Mouse (Mus musculus) neural tube, embryonic 11.5 days (tissue): ENCODE data around the gene Sema5a. TPM values are rescaled to one million over a fixed set of nuclear protein-coding genes. Genes with fewer than 3 reads are reported as not detected.

Source experiments
- ATAC-seq: fragments of 200-750 bp; cut with Nextera tagmentation; 2 replicates; pipeline ENCODE4 v1.8.0; 2017; ENCODE audit warnings: moderate number of reproducible peaks, mild to moderate bottlenecking, moderate TSS enrichment, moderate library complexity; ENCODE audit not compliant: insufficient read depth, low FRiP score, low TSS enrichment
- DNase-seq: peaks from one replicate; pipeline ENCODE4 v3.0.0-alpha.2; 2015; ENCODE audit warnings: low spot score
- H3K27ac ChIP-seq: fragments of 300-500 bp; sonication (generic); 2 replicates; pipeline ENCODE4 v1.5.1; 2014; ENCODE audit warnings: low read depth, mild to moderate bottlenecking, low read length
- H3K27me3 ChIP-seq: fragments of 300-500 bp; sonication (generic); 2 replicates; pipeline ENCODE4 v1.6.1; 2014; ENCODE audit warnings: mild to moderate bottlenecking, low read length, mixed read lengths; ENCODE audit not compliant: control insufficient read depth, insufficient read depth
- H3K36me3 ChIP-seq: fragments of 300-500 bp; sonication (generic); 2 replicates; pipeline ENCODE4 v1.6.1; 2014; ENCODE audit warnings: mild to moderate bottlenecking, low read length, moderate library complexity, mixed read lengths; ENCODE audit not compliant: control insufficient read depth, insufficient read depth
- H3K4me1 ChIP-seq: fragments of 300-500 bp; sonication (generic); 2 replicates; pipeline ENCODE4 v1.6.1; 2014; ENCODE audit warnings: low read length, mixed read lengths; ENCODE audit not compliant: control insufficient read depth, insufficient read depth
- H3K4me2 ChIP-seq: fragments of 300-500 bp; sonication (generic); 2 replicates; pipeline ENCODE4 v1.6.1; 2014; ENCODE audit warnings: low read depth, mild to moderate bottlenecking, moderate library complexity
- H3K4me3 ChIP-seq: fragments of 300-500 bp; sonication (generic); 2 replicates; pipeline ENCODE4 v1.5.1; 2014; ENCODE audit warnings: low read depth, low read length
- H3K9ac ChIP-seq: fragments of 300-500 bp; sonication (generic); 2 replicates; pipeline ENCODE4 v1.6.1; 2014; ENCODE audit warnings: mild to moderate bottlenecking, low read length
- H3K9me3 ChIP-seq: fragments of 300-500 bp; sonication (generic); 2 replicates; pipeline ENCODE4 v1.6.1; 2016; ENCODE audit warnings: low read length; ENCODE audit not compliant: control insufficient read depth
- WGBS: fragments of 180-500 bp; shearing (Covaris S2); extraction: QIAGEN DNeasy Blood & Tissue Kit; methylation state at CpG from one replicate; pipeline ENCODE4 v1.1.7; 2014; 5-methylcytosine and 5-hydroxymethylcytosine counted together
- polyA plus RNA-seq: library from polyadenylated mRNA; unstranded; fragments of >200 nt; fragmentation: Nextera tagmentation; extraction: Ambion mirVana; gene quantifications from 2 replicates; pipeline ENCODE4 v1.2.1, GENCODE M21; 2014

Sema5a gene
- polyA plus RNA-seq, 1 experiment from 2014 or later, result 10.3 TPM

GRCm38 (mm10) chr15:32407766-32408165 is 163.2 kb downstream of the Sema5a start:
- Histone ChIP-seq H3K27me3 (no peaks in the 10 kb centered on the region), H3K9me3 (no peaks in the 10 kb centered on the region), H3K9ac (no peak overlapping the region), H3K4me1 (no peaks in the 10 kb centered on the region), H3K27ac (no peak overlapping the region), H3K36me3 (no peaks in the 10 kb centered on the region), H3K4me2 (no peak overlapping the region), H3K4me3 (no peak overlapping the region)
- 95% methylated on average over 3 of the region's 3 CpGs for WGBS
- ATAC-seq (no peak), DNase-seq (no peak)

- DNase-seq, result no peak
- H3K4me1 ChIP-seq, result no peaks in the 10 kb centered on the region
- ATAC-seq, result no peak
- no peaks in the 10 kb centered on the region for H3K36me3 ChIP-seq
- H3K27ac ChIP-seq, result no peak overlapping the region
- WGBS, result 93% methylated on average over 2 of the region's 2 CpGs
- no peak overlapping the region for H3K4me3 ChIP-seq
- no peaks in the 10 kb centered on the region for H3K9me3 ChIP-seq
- H3K27me3 ChIP-seq, result no peaks in the 10 kb centered on the region
- H3K9ac ChIP-seq, result no peak overlapping the region
- no peak overlapping the region for H3K4me2 ChIP-seq
Measured at GRCm38 (mm10) chr15:32416291-32416690, 171.7 kb downstream of the Sema5a start.

GRCm38 (mm10) chr15:32422631-32423030 is 178.0 kb downstream of the Sema5a start:
- WGBS, result 65% methylated on average over 6 of the region's 6 CpGs
- H3K9ac ChIP-seq, result no peak overlapping the region
- H3K9me3 ChIP-seq, result no peaks in the 10 kb centered on the region
- no peaks in the 10 kb centered on the region for H3K36me3 ChIP-seq
- no peak overlapping the region for H3K27ac ChIP-seq
- H3K4me3 ChIP-seq, result no peak overlapping the region
- no peaks in the 10 kb centered on the region for H3K27me3 ChIP-seq
- no peak for ATAC-seq
- peak; percentile 19 for DNase-seq
- H3K4me2 ChIP-seq, result no peak overlapping the region
- peaks cover 5% of the 10 kb centered on the region; the same call in 1 of the 2 replicates for H3K4me1 ChIP-seq

GRCm38 (mm10) chr15:32423061-32423460 is 178.5 kb downstream of the Sema5a start:
- Histone ChIP-seq H3K4me2 (no peak overlapping the region), H3K4me1 (peaks cover 5% of the 10 kb centered on the region; the same call in 1 of the 2 replicates), H3K27ac (no peak overlapping the region), H3K9ac (no peak overlapping the region), H3K4me3 (no peak overlapping the region), H3K9me3 (no peaks in the 10 kb centered on the region), H3K36me3 (no peaks in the 10 kb centered on the region), H3K27me3 (no peaks in the 10 kb centered on the region)
- WGBS, result 80% methylated on average over 6 of the region's 6 CpGs
- ATAC-seq (no peak), DNase-seq (no peak)

GRCm38 (mm10) chr15:32427188-32427924 is 182.7 kb downstream of the Sema5a start:
- Histone ChIP-seq H3K9ac (no peak overlapping the region), H3K27me3 (no peaks in the 10 kb centered on the region), H3K36me3 (no peaks in the 10 kb centered on the region), H3K27ac (no peak overlapping the region), H3K9me3 (no peaks in the 10 kb centered on the region), H3K4me3 (no peak overlapping the region), H3K4me2 (no peak overlapping the region), H3K4me1 (peaks cover 5% of the 10 kb centered on the region; the same call in 1 of the 2 replicates)
- peak; percentile 69; the same call in 1 of the 2 replicates for ATAC-seq
- 61% methylated on average over 7 of the region's 7 CpGs for WGBS
- DNase-seq, result no peak

- Histone ChIP-seq H3K4me1 (no peaks in the 10 kb centered on the region), H3K4me3 (no peak overlapping the region), H3K4me2 (no peak overlapping the region), H3K9ac (no peak overlapping the region), H3K9me3 (no peaks in the 10 kb centered on the region), H3K36me3 (no peaks in the 10 kb centered on the region), H3K27ac (no peak overlapping the region), H3K27me3 (no peaks in the 10 kb centered on the region)
- DNase-seq, result no peak
- 62% methylated on average over 13 of the region's 13 CpGs for WGBS
- no peak for ATAC-seq
Measured at GRCm38 (mm10) chr15:32432927-32433832, 188.6 kb downstream of the Sema5a start.

- Histone ChIP-seq H3K27ac (no peak overlapping the region), H3K27me3 (no peaks in the 10 kb centered on the region), H3K36me3 (no peaks in the 10 kb centered on the region), H3K9ac (no peak overlapping the region), H3K9me3 (no peaks in the 10 kb centered on the region), H3K4me3 (no peak overlapping the region), H3K4me2 (no peak overlapping the region), H3K4me1 (no peaks in the 10 kb centered on the region)
- DNase-seq, result no peak
- ATAC-seq, result no peak
Measured at GRCm38 (mm10) chr15:32433833-32434155, 189.2 kb downstream of the Sema5a start.

GRCm38 (mm10) chr15:32434274-32434673 is 189.7 kb downstream of the Sema5a start:
- DNase-seq (no peak), ATAC-seq (no peak)
- Histone ChIP-seq H3K27ac (no peak overlapping the region), H3K9me3 (no peaks in the 10 kb centered on the region), H3K9ac (no peak overlapping the region), H3K36me3 (no peaks in the 10 kb centered on the region), H3K4me3 (no peak overlapping the region), H3K4me2 (no peak overlapping the region), H3K4me1 (no peaks in the 10 kb centered on the region), H3K27me3 (no peaks in the 10 kb centered on the region)
